Mouse (Mus musculus) bone marrow macrophage, adult 2 months (primary cell): ENCODE measurements around the gene Nfs1.

Experiments used
- CTCF ChIP-seq: IDR thresholded peaks from 2 replicates; pipeline ENCODE4 v1.5.1; 2012; ENCODE audit warnings: low read depth, mild to moderate bottlenecking, low read length, moderate library complexity
- POLR2A ChIP-seq: IDR thresholded peaks from 2 replicates; pipeline ENCODE4 v1.6.1; 2012; ENCODE audit warnings: mild to moderate bottlenecking, low read depth, low read length, borderline replicate concordance

GRCm38 (mm10) chr2:156166557-156166956, 22.6 kb upstream of the Nfs1 start:
- TF ChIP-seq POLR2A = no peak
- TF ChIP-seq CTCF = no peak
